In genomic region chr12:27823392-27823791, GRCm38 (mm10) we compare ENCODE assay signal across 16 mouse cellular contexts.
"Had no signal": no experiment of that assay in that cellular context is flagged by ENCODE, and none has a peak within 500 bp of the region (broad histone marks: within the 10 kb centered on the region; RNA-seq: fewer than 3 reads in every experiment).

No protein-coding gene starts in this region.

- H3K4me2 ChIP-seq: limb, embryonic 12.5 days; limb, embryonic 15.5 days; liver, embryonic 15.5 days; lung, embryonic 14.5 days; midbrain, embryonic 11.5 days had no signal

- DNase-seq: kidney, adult 2 months; kidney, postnatal 14 days; kidney, postnatal 4 days; left cerebral cortex, postnatal 4 days; lung, embryonic 14.5 days; lung, postnatal 10 days; lung, postnatal 4 days; midbrain, embryonic 14.5 days; thymus, adult 2 months; thymus, postnatal 14 days; thymus, postnatal 4 days had no signal

- H3K4me3 ChIP-seq: limb, embryonic 12.5 days; limb, embryonic 15.5 days; liver, embryonic 15.5 days had no signal

- H3K27ac ChIP-seq: limb, embryonic 12.5 days; limb, embryonic 15.5 days; liver, embryonic 15.5 days had no signal

- H3K4me1 ChIP-seq: limb, embryonic 12.5 days; limb, embryonic 15.5 days; liver, embryonic 15.5 days had no signal

- H3K27me3 ChIP-seq: limb, embryonic 12.5 days; limb, embryonic 15.5 days; liver, embryonic 15.5 days had no signal

- H3K9ac ChIP-seq: limb, embryonic 12.5 days; limb, embryonic 15.5 days; liver, embryonic 15.5 days; lung, embryonic 14.5 days had no signal

- H3K36me3 ChIP-seq: limb, embryonic 12.5 days; limb, embryonic 15.5 days; liver, embryonic 15.5 days had no signal

- H3K9me3 ChIP-seq: limb, embryonic 12.5 days; limb, embryonic 15.5 days; liver, embryonic 15.5 days had no signal

- ATAC-seq: intestine, postnatal 0 days had no signal
